Mouse (Mus musculus): Measurements from ENCODE around the gene Tex14. TPM values are rescaled to one million over a fixed set of nuclear protein-coding genes. Genes with fewer than 3 reads are reported as not detected.

The Tex14 gene
- total and polyA plus RNA-seq, 3 experiments = 0.08 to 0.23 TPM; not detected in 1

DNA sequence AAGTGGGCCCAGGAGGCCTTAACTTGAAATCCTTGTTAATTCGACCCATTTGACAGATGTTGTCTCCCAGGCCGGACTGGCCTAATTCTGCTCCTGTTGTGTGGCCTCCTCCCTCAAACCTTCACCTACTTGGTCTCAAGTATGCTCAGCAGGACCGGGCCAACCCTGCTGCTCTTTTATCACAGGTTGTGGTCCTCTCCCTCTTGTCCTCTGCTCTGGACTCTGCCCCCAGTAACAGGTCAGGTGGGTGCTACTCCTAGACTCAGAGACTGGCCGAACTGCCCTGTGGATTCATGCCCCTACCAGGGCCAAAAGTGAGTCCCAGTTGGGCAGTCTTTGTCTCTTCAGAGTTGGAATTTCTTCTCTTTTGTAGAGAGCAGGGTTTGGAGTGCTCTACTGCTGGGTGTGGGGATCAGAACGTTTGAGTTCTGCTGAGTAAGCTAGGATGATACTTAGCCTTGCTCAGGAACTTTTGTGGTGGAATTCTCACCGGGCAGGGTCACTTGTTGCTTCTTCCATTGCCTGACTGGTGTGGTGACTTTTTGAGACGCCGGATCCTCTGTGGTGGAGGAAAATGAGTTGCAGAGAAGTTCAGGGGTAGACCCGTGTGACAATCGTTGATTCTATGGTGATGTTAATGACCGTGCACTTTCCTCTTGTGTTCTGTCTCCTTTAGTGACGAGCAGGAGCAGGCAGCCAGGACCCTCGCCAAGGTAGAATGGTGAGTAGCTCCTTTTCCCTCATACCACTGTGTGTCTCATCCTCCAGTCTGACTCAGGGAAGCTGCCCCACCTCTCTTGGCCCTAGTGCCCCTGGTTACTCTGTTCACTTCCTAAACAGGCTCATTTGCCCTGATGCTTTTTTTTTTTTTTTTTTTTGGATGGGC, 188.1 kb downstream of the Tex14 start:
- H3K9ac ChIP-seq (ENCODE audit: low read depth, low read length) = peak overlapping the region; percentile 74
- no peaks in the 10 kb centered on the region for H3K79me2 ChIP-seq (replicated peaks; ENCODE audit: control insufficient read depth, insufficient read depth, low read length)
- DNase-seq = no peak
- peak overlapping the region; percentile 99 for H3K27ac ChIP-seq
- peak overlapping the region; percentile 66 for H3K4me3 ChIP-seq
- peaks cover 9% of the 10 kb centered on the region for H3K36me3 ChIP-seq (ENCODE audit: control insufficient read depth, insufficient read depth, low read length)
- H3K4me1 ChIP-seq (ENCODE audit: control insufficient read depth, insufficient read depth, low read length) = peaks cover 14% of the 10 kb centered on the region
- no peaks in the 10 kb centered on the region for H3K27me3 ChIP-seq (ENCODE audit: control insufficient read depth, insufficient read depth, low read length)
- TF ChIP-seq EP300 (IDR thresholded peaks at IDR 0.05; ENCODE audit: insufficient read depth, low read depth, low read length) (no peak), CTCF (IDR thresholded peaks at IDR 0.05) (no peak), POLR2A (IDR thresholded peaks at IDR 0.05; ENCODE audit: insufficient read depth, low read depth, low read length) (no peak)
- intact Hi-C loops (cut with DNase I) = loop anchor here (5.0 kb wide), 2 partner anchors 171 to 376 kb away; no protein-coding TSS in a partner anchor
- 41% methylated on average over 13 of the region's 13 CpGs for WGBS

DNA sequence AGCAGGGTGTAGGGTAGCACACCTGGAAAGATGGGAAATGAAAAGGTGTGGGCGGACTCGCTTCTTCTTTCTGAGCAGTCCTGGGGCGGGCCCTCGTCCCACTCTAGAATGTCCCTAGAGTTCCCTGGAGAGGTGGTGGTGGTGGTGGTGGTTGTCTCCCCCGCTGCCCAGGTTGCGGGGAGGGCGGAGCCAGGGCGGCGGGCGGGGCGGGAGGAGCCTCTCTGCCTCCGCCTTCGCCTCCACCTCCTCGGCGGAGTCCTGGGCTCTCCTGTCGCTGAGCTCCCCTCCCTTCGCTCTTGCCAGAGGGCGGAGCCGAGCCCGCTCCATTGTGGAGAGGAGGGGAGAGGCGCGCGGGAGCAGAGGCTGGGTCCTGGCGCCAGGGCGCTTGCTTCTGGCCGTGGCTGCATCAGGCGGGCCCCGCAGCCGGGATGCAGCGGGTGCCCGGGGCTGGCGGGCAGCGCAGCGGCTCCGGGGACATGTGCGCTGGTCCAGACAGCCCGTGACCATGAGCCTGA, 190.5 kb downstream of the Tex14 start:
- intact Hi-C loops (cut with DNase I) = loop anchor here (5.0 kb wide), 1 partner anchor 142 kb away; the partner anchor contains the start of gene Supt4a
- Histone ChIP-seq H3K27ac (peak overlapping the region; percentile 55), H3K9ac (ENCODE audit: low read depth, low read length) (peak overlapping the region; percentile 82), H3K4me1 (ENCODE audit: control insufficient read depth, insufficient read depth, low read length) (peaks cover 10% of the 10 kb centered on the region), H3K4me3 (peak overlapping the region; percentile 60), H3K27me3 (ENCODE audit: control insufficient read depth, insufficient read depth, low read length) (no peaks in the 10 kb centered on the region), H3K36me3 (ENCODE audit: control insufficient read depth, insufficient read depth, low read length) (peaks cover 3% of the 10 kb centered on the region), H3K79me2 (replicated peaks; ENCODE audit: control insufficient read depth, insufficient read depth, low read length) (no peaks in the 10 kb centered on the region)
- DNase-seq = peak; percentile 89 to 92
- peak; percentile 23 for TF ChIP-seq CTCF (IDR thresholded peaks at IDR 0.05)
- no peak for TF ChIP-seq EP300 (IDR thresholded peaks at IDR 0.05; ENCODE audit: insufficient read depth, low read depth, low read length)
- no peak; the same call in 1 of the 2 replicates for TF ChIP-seq POLR2A (IDR thresholded peaks at IDR 0.05; ENCODE audit: insufficient read depth, low read depth, low read length)
- 4% methylated on average over 35 of the region's 37 CpGs for WGBS

DNA sequence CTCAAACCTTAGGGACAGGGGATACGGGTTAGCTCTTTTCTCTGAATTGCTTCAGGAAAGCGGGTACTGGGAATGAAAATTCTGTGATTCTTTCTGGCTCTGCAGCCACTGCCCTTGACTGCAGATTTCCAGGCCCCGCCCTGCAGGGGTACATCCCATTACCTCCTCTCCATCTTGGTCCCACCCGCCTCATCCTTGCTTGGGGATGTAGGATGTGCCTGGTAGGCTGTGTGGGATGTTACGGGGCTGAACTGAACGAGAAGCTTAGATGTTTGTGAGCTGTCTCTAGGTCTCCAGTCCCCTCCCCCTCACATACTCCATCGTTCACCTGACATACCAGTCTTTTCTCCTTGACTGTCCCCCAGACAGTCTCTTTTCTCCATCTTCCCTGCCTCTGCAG, 191.1 kb downstream of the Tex14 start:
- H3K4me1 ChIP-seq (ENCODE audit: control insufficient read depth, insufficient read depth, low read length) = peaks cover 10% of the 10 kb centered on the region
- peak overlapping the region; percentile 44 for H3K27ac ChIP-seq
- H3K27me3 ChIP-seq (ENCODE audit: control insufficient read depth, insufficient read depth, low read length) = no peaks in the 10 kb centered on the region
- intact Hi-C loops (cut with DNase I) = loop anchor here (5.0 kb wide), 1 partner anchor 141 kb away; the partner anchor contains the start of gene Supt4a
- peak in 1 of 2 experiments; percentile 25 for DNase-seq
- no peaks in the 10 kb centered on the region for H3K79me2 ChIP-seq (replicated peaks; ENCODE audit: control insufficient read depth, insufficient read depth, low read length)
- no peaks in the 10 kb centered on the region for H3K36me3 ChIP-seq (ENCODE audit: control insufficient read depth, insufficient read depth, low read length)
- H3K9ac ChIP-seq (ENCODE audit: low read depth, low read length) = peak overlapping the region; percentile 82
- WGBS = 18% methylated on average over 7 of the region's 7 CpGs
- peak overlapping the region; percentile 60 for H3K4me3 ChIP-seq
- TF ChIP-seq POLR2A (IDR thresholded peaks at IDR 0.05; ENCODE audit: insufficient read depth, low read depth, low read length) (no peak), CTCF (IDR thresholded peaks at IDR 0.05) (no peak), EP300 (IDR thresholded peaks at IDR 0.05; ENCODE audit: insufficient read depth, low read depth, low read length) (no peak)

DNA sequence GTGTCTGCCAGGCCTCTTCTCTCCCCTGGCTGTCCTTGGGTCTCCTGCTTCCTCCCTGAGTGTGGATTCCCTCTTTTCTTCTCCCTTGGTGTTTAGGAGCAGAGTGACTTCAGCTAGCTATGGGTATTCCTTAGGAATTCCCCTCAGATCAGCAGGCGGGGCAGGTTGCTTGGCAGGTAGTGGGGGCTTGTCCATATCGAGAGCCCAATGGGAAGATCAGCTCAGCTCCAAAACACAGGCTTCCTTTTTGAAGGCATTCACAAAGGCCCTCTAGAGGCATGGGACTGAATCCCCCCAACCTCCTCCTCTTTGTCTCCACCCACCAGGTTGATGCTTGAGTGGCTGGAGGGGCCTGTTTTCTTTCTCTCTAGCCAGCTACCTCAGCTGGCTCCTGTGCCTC, 191.6 kb downstream of the Tex14 start:
- Histone ChIP-seq H3K79me2 (replicated peaks; ENCODE audit: control insufficient read depth, insufficient read depth, low read length) (no peaks in the 10 kb centered on the region), H3K4me3 (no peak overlapping the region), H3K36me3 (ENCODE audit: control insufficient read depth, insufficient read depth, low read length) (no peaks in the 10 kb centered on the region), H3K4me1 (ENCODE audit: control insufficient read depth, insufficient read depth, low read length) (peaks cover 10% of the 10 kb centered on the region), H3K27me3 (ENCODE audit: control insufficient read depth, insufficient read depth, low read length) (no peaks in the 10 kb centered on the region), H3K27ac (no peak overlapping the region), H3K9ac (ENCODE audit: low read depth, low read length) (no peak overlapping the region)
- TF ChIP-seq EP300 (IDR thresholded peaks at IDR 0.05; ENCODE audit: insufficient read depth, low read depth, low read length) (no peak), CTCF (IDR thresholded peaks at IDR 0.05) (no peak), POLR2A (IDR thresholded peaks at IDR 0.05; ENCODE audit: insufficient read depth, low read depth, low read length) (no peak)
- peak in 1 of 2 experiments; percentile 14 for DNase-seq
- intact Hi-C loops (cut with DNase I) = loop anchor here (5.0 kb wide), 1 partner anchor 141 kb away; the partner anchor contains the start of gene Supt4a
- 62% methylated on average over 2 of the region's 2 CpGs for WGBS

DNA sequence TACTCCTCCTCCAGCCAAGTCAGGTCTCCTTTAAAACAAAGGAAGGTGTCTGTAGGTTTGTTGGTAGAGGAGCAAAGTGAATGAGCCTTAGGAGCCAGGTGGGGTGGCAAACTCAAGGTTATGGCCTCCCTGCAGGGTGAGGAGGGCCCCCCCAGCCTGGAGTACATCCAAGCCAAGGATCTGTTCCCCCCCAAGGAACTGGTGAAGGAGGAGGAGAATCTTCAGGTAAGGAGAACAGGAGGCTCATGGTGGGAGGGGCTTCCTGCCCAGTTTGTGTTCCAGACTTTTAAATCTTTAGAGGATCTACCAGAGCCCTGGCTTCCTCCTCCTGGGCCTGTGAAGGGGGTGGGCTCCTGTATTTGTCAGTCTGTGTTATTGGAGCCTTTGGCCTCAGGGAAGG, 192.2 kb downstream of the Tex14 start:
- TF ChIP-seq EP300 (IDR thresholded peaks at IDR 0.05; ENCODE audit: insufficient read depth, low read depth, low read length) (no peak), POLR2A (IDR thresholded peaks at IDR 0.05; ENCODE audit: insufficient read depth, low read depth, low read length) (no peak), CTCF (IDR thresholded peaks at IDR 0.05) (no peak)
- no peak for DNase-seq
- intact Hi-C loops (cut with DNase I) = loop anchor here (5.0 kb wide), 1 partner anchor 140 kb away; the partner anchor contains the start of gene Supt4a
- Histone ChIP-seq H3K36me3 (ENCODE audit: control insufficient read depth, insufficient read depth, low read length) (no peaks in the 10 kb centered on the region), H3K79me2 (replicated peaks; ENCODE audit: control insufficient read depth, insufficient read depth, low read length) (no peaks in the 10 kb centered on the region), H3K4me3 (no peak overlapping the region), H3K27ac (no peak overlapping the region), H3K4me1 (ENCODE audit: control insufficient read depth, insufficient read depth, low read length) (peaks cover 10% of the 10 kb centered on the region), H3K27me3 (ENCODE audit: control insufficient read depth, insufficient read depth, low read length) (no peaks in the 10 kb centered on the region), H3K9ac (ENCODE audit: low read depth, low read length) (no peak overlapping the region)

Measured in heart, adult 2 months (tissue).